Mouse (Mus musculus) lung, adult 2 months (tissue): ENCODE data around the gene Atad5.
"Not testable (repeated sequence)": the region's sequence is repeated elsewhere in the genome, so short reads cannot be mapped to it uniquely, and the experiment has no call there.

ENCODE experiments used
- CTCF ChIP-seq: fragments of 200-500 bp; IDR thresholded peaks from 2 replicates; pipeline ENCODE4 v1.5.1; 2011; ENCODE audit warnings: mild to moderate bottlenecking, low read length, control low read depth; ENCODE audit not compliant: insufficient read depth
- POLR2A ChIP-seq: fragments of 200-500 bp; IDR thresholded peaks from 2 replicates; pipeline ENCODE4 v1.6.1; 2011; ENCODE audit warnings: low read depth, mild to moderate bottlenecking, control low read depth, low read length, borderline replicate concordance; ENCODE audit errors: extremely low read depth

GRCm38 (mm10) chr11:80066373-80066772, 22.8 kb upstream of the Atad5 start:
- not testable (repeated sequence) for TF ChIP-seq CTCF, POLR2A
